21 mouse cellular contexts compared by ENCODE assay signal in the genomic region with DNA sequence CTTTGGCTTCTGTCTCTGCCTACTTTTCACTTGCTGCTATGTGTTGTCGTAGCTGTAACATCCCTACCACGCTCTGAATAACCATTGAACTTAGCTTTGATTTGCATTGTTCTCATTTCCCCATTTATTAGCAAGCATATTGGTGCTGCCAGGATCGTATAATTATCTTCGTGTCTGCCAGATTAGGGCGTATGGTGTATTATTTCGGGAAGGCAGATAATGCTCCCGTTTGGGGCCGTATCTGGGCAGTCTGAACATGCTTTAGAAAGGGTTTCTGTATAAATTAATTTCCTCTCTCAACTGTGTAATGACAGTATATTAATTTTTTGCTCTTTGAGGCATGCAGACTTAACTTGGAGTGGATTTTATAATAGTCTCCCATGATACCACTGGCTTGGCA.
DNase-seq lines count a peak whose midpoint lies in the region; ATAC-seq and TF ChIP-seq lines count a peak whose summit lies in the region.
"Had no signal": no experiment of that assay in that cellular context is flagged by ENCODE, and none has a peak within 500 bp of the region (broad histone marks: within the 10 kb centered on the region; RNA-seq: fewer than 3 reads in every experiment).

No protein-coding gene starts in this region.

- H3K4me1 ChIP-seq in forebrain, embryonic 14.5 days (ENCODE audit: control insufficient read depth, insufficient read depth, low read length), result no peaks in the 10 kb centered on the region
- no peaks in the 10 kb centered on the region for H3K4me1 ChIP-seq in forebrain, embryonic 11.5 days (replicated peaks; ENCODE audit: control insufficient read depth, insufficient read depth, low read length)
- H3K4me1 ChIP-seq in forebrain, postnatal 0 days (ENCODE audit: insufficient read depth), result no peaks in the 10 kb centered on the region
- no peaks in the 10 kb centered on the region for H3K4me1 ChIP-seq in intestine, embryonic 16.5 days (ENCODE audit: control insufficient read depth, insufficient read depth, low read length)
- H3K4me1 ChIP-seq: embryonic facial prominence, embryonic 15.5 days; heart, embryonic 13.5 days had no signal

- H3K4me3 ChIP-seq in forebrain, embryonic 14.5 days (ENCODE audit: low read depth, low read length), result no peak overlapping the region
- no peak overlapping the region for H3K4me3 ChIP-seq in forebrain, embryonic 11.5 days (ENCODE audit: low read depth, low read length)
- H3K4me3 ChIP-seq in forebrain, postnatal 0 days (ENCODE audit: low read depth, low read length), result no peak overlapping the region
- no peak overlapping the region for H3K4me3 ChIP-seq in intestine, embryonic 16.5 days (ENCODE audit: low read length)
- H3K4me3 ChIP-seq: embryonic facial prominence, embryonic 15.5 days; heart, adult 2 months; heart, embryonic 13.5 days; neural tube, embryonic 15.5 days had no signal

- H3K4me2 ChIP-seq in forebrain, embryonic 14.5 days (ENCODE audit: low read length), result no peak overlapping the region
- H3K4me2 ChIP-seq in forebrain, embryonic 11.5 days (ENCODE audit: low read depth, low read length, severe bottlenecking), result no peak overlapping the region
- H3K4me2 ChIP-seq in forebrain, postnatal 0 days (ENCODE audit: low read depth), result no peak overlapping the region
- H3K4me2 ChIP-seq in intestine, embryonic 16.5 days (ENCODE audit: low read depth, low read length), result no peak overlapping the region
- H3K4me2 ChIP-seq: embryonic facial prominence, embryonic 15.5 days; heart, embryonic 13.5 days; neural tube, embryonic 15.5 days had no signal

- no peaks in the 10 kb centered on the region for H3K36me3 ChIP-seq in forebrain, embryonic 14.5 days (ENCODE audit: control insufficient read depth, insufficient read depth, low read length)
- H3K36me3 ChIP-seq in forebrain, embryonic 11.5 days (ENCODE audit: control insufficient read depth, insufficient read depth, low read length), result no peaks in the 10 kb centered on the region
- no peaks in the 10 kb centered on the region for H3K36me3 ChIP-seq in forebrain, postnatal 0 days (ENCODE audit: insufficient read depth)
- no peaks in the 10 kb centered on the region for H3K36me3 ChIP-seq in intestine, embryonic 16.5 days (ENCODE audit: control insufficient read depth, insufficient read depth, low read length)
- H3K36me3 ChIP-seq: embryonic facial prominence, embryonic 15.5 days; heart, embryonic 13.5 days; neural tube, embryonic 15.5 days had no signal

- peak; percentile 42; the same call in 1 of the 2 replicates for ATAC-seq in forebrain, embryonic 14.5 days
- no peak for ATAC-seq in forebrain, embryonic 11.5 days (replicated peaks; ENCODE audit: low FRiP score)
- peak; percentile 84 for ATAC-seq in forebrain, postnatal 0 days
- no peak for ATAC-seq in intestine, embryonic 16.5 days

- WGBS in forebrain, embryonic 14.5 days, result 50% methylated on average over 8 of the region's 8 CpGs
- WGBS in forebrain, embryonic 11.5 days, result 87% methylated on average over 8 of the region's 8 CpGs
- 26% methylated on average over 8 of the region's 8 CpGs for WGBS in forebrain, postnatal 0 days
- 84% methylated on average over 8 of the region's 8 CpGs for WGBS in intestine, embryonic 16.5 days

- no peaks in the 10 kb centered on the region for H3K27me3 ChIP-seq in forebrain, embryonic 14.5 days (replicated peaks; ENCODE audit: control insufficient read depth, insufficient read depth, low read length)
- no peaks in the 10 kb centered on the region for H3K27me3 ChIP-seq in forebrain, embryonic 11.5 days (ENCODE audit: control insufficient read depth, insufficient read depth, low read length)
- no peaks in the 10 kb centered on the region for H3K27me3 ChIP-seq in forebrain, postnatal 0 days (ENCODE audit: insufficient read depth, low read length)
- no peaks in the 10 kb centered on the region for H3K27me3 ChIP-seq in intestine, embryonic 16.5 days (replicated peaks; ENCODE audit: control insufficient read depth, insufficient read depth, low read length)
- H3K27me3 ChIP-seq: embryonic facial prominence, embryonic 15.5 days; heart, embryonic 13.5 days; neural tube, embryonic 15.5 days had no signal

- DNase-seq in forebrain, embryonic 14.5 days (ENCODE audit: low spot score), result peak; percentile 50
- DNase-seq in forebrain, embryonic 11.5 days (ENCODE audit: low spot score), result no peak
- peak; percentile 19 for DNase-seq in layer of hippocampus, adult 11-12 months (ENCODE audit: low spot score)
- no peak for DNase-seq in layer of hippocampus, postnatal 25 days (ENCODE audit: extremely low spot score in 1 of 2, low spot score in 1 of 2)
- peak; percentile 65 for DNase-seq in forebrain, postnatal 0 days
- DNase-seq in telencephalon, adult 2 months (ENCODE audit: low read depth, low spot score), result peak; percentile 22
- DNase-seq: adrenal gland, postnatal 10 days; cerebellum, adult 9-10 months; gastrocnemius, postnatal 36 days; heart, adult 2 months; heart, postnatal 14 days; kidney, adult 18-20 months; kidney, postnatal 4 days; lung, postnatal 4 days; right cerebral cortex, adult 18-20 months; thymus, adult 2 months; thymus, postnatal 4 days had no signal

- no peak for TF ChIP-seq CTCF in forebrain, postnatal 0 days (IDR thresholded peaks at IDR 0.05; ENCODE audit: low read depth)

- no peak overlapping the region for H3K27ac ChIP-seq in forebrain, embryonic 14.5 days (ENCODE audit: low read depth, low read length)
- H3K27ac ChIP-seq in forebrain, embryonic 11.5 days (ENCODE audit: low read depth, low read length), result no peak overlapping the region
- no peak overlapping the region for H3K27ac ChIP-seq in forebrain, postnatal 0 days (ENCODE audit: low read depth, low read length)
- H3K27ac ChIP-seq in intestine, embryonic 16.5 days (ENCODE audit: low read length), result no peak overlapping the region
- H3K27ac ChIP-seq: embryonic facial prominence, embryonic 15.5 days; heart, adult 2 months; heart, embryonic 13.5 days; neural tube, embryonic 15.5 days had no signal

- no peak overlapping the region for H3K9ac ChIP-seq in forebrain, embryonic 14.5 days (ENCODE audit: low read length)
- no peak overlapping the region for H3K9ac ChIP-seq in forebrain, embryonic 11.5 days (ENCODE audit: low read length)
- no peak overlapping the region for H3K9ac ChIP-seq in forebrain, postnatal 0 days
- no peak overlapping the region for H3K9ac ChIP-seq in intestine, embryonic 16.5 days (ENCODE audit: low read depth, low read length)
- H3K9ac ChIP-seq: embryonic facial prominence, embryonic 15.5 days; heart, embryonic 13.5 days; neural tube, embryonic 15.5 days had no signal

- no peaks in the 10 kb centered on the region for H3K9me3 ChIP-seq in forebrain, embryonic 14.5 days (replicated peaks; ENCODE audit: control insufficient read depth, low read length)
- no peaks in the 10 kb centered on the region for H3K9me3 ChIP-seq in forebrain, embryonic 11.5 days (ENCODE audit: control insufficient read depth, low read length)
- H3K9me3 ChIP-seq in forebrain, postnatal 0 days (ENCODE audit: low read length), result no peaks in the 10 kb centered on the region
- H3K9me3 ChIP-seq in intestine, embryonic 16.5 days (ENCODE audit: control insufficient read depth, low read length), result no peaks in the 10 kb centered on the region
- H3K9me3 ChIP-seq: embryonic facial prominence, embryonic 15.5 days; neural tube, embryonic 15.5 days had no signal

Comparison
In these comparisons a context has a peak if more than half of its experiments do, and no peak if none do; other contexts are left out.
1. ATAC-seq: peak in forebrain, embryonic 14.5 days (single experiment) and forebrain, postnatal 0 days (single experiment); none in forebrain, embryonic 11.5 days (single experiment) and intestine, embryonic 16.5 days (single experiment).
2. DNase-seq: peak in forebrain, embryonic 14.5 days (single experiment), layer of hippocampus, adult 11-12 months (single experiment), forebrain, postnatal 0 days (single experiment) and telencephalon, adult 2 months (single experiment); none in forebrain, embryonic 11.5 days (single experiment) and layer of hippocampus, postnatal 25 days (0 of 2).